Comparison of ENCODE assay signal across 12 mouse cellular contexts in genomic region chr5:147294121-147294520, GRCm38 (mm10). TPM values are rescaled to one million over a fixed set of nuclear protein-coding genes. Genes with fewer than 3 reads are reported as not detected.
DNase-seq lines count a peak whose midpoint lies in the region; ATAC-seq and TF ChIP-seq lines count a peak whose summit lies in the region.
"Had no signal": no experiment of that assay in that cellular context is flagged by ENCODE, and none has a peak within 500 bp of the region (broad histone marks: within the 10 kb centered on the region; RNA-seq: fewer than 3 reads in every experiment).

No protein-coding gene starts in this region.

- no peak overlapping the region for H3K9ac ChIP-seq in forebrain, embryonic 11.5 days (ENCODE audit: low read length)
- no peak overlapping the region for H3K9ac ChIP-seq in forebrain, embryonic 12.5 days
- H3K9ac ChIP-seq in intestine, embryonic 15.5 days: no peak overlapping the region
- no peak overlapping the region for H3K9ac ChIP-seq in stomach, postnatal 0 days (ENCODE audit: low read length)

- 12% methylated on average over 20 of the region's 20 CpGs for WGBS in forebrain, embryonic 11.5 days
- 9% methylated on average over 20 of the region's 20 CpGs for WGBS in forebrain, embryonic 12.5 days
- 19% methylated on average over 20 of the region's 20 CpGs for WGBS in intestine, embryonic 15.5 days
- 14% methylated on average over 20 of the region's 20 CpGs for WGBS in stomach, postnatal 0 days

- TF ChIP-seq EP300 in stomach, postnatal 0 days (optimal IDR thresholded peaks at IDR 0.05): no peak

- no peaks in the 10 kb centered on the region for H3K9me3 ChIP-seq in forebrain, embryonic 11.5 days (ENCODE audit: control insufficient read depth, low read length)
- H3K9me3 ChIP-seq in forebrain, embryonic 12.5 days: no peaks in the 10 kb centered on the region
- no peaks in the 10 kb centered on the region for H3K9me3 ChIP-seq in intestine, embryonic 15.5 days
- H3K9me3 ChIP-seq in stomach, postnatal 0 days (ENCODE audit: control insufficient read depth, low read length): no peaks in the 10 kb centered on the region

- intact Hi-C loops in heart, postnatal 25 days (cut with DNase I): no loop called here

- peak; percentile 73 for TF ChIP-seq CTCF in stomach, postnatal 0 days (IDR thresholded peaks at IDR 0.05; ENCODE audit: low read depth)

- peaks cover 57% of the 10 kb centered on the region for H3K27me3 ChIP-seq in forebrain, embryonic 11.5 days (ENCODE audit: control insufficient read depth, insufficient read depth, low read length)
- H3K27me3 ChIP-seq in forebrain, embryonic 12.5 days: peaks cover 85% of the 10 kb centered on the region
- peaks cover 35% of the 10 kb centered on the region for H3K27me3 ChIP-seq in intestine, embryonic 15.5 days (replicated peaks)
- H3K27me3 ChIP-seq in stomach, postnatal 0 days (ENCODE audit: control insufficient read depth, insufficient read depth, low read length): peaks cover 5% of the 10 kb centered on the region; the same call in 1 of the 2 replicates

- H3K4me3 ChIP-seq in forebrain, embryonic 11.5 days (ENCODE audit: low read depth, low read length): no peak overlapping the region
- H3K4me3 ChIP-seq in forebrain, embryonic 12.5 days (replicated peaks): no peak overlapping the region
- no peak overlapping the region for H3K4me3 ChIP-seq in intestine, embryonic 15.5 days (replicated peaks)
- H3K4me3 ChIP-seq in stomach, postnatal 0 days (ENCODE audit: low read depth, low read length): no peak overlapping the region

- no peak for ATAC-seq in forebrain, embryonic 11.5 days (replicated peaks; ENCODE audit: low FRiP score)
- ATAC-seq in forebrain, embryonic 12.5 days (ENCODE audit: low FRiP score): no peak
- peak; percentile 32 for ATAC-seq in intestine, embryonic 15.5 days
- peak; percentile 73 for ATAC-seq in stomach, postnatal 0 days (ENCODE audit: low FRiP score, low TSS enrichment)

- no peaks in the 10 kb centered on the region for H3K4me1 ChIP-seq in forebrain, embryonic 11.5 days (replicated peaks; ENCODE audit: control insufficient read depth, insufficient read depth, low read length)
- H3K4me1 ChIP-seq in forebrain, embryonic 12.5 days: 0 out of 2 replicates have a peak, but pooled peaks cover 1% of the 10 kb centered on the region
- H3K4me1 ChIP-seq in intestine, embryonic 15.5 days (replicated peaks): peaks cover 18% of the 10 kb centered on the region
- H3K4me1 ChIP-seq in stomach, postnatal 0 days (replicated peaks; ENCODE audit: control insufficient read depth, insufficient read depth): no peaks in the 10 kb centered on the region

- peak; percentile 80 for DNase-seq in forebrain, embryonic 11.5 days (ENCODE audit: low spot score)
- peak; percentile 62 for DNase-seq in testis, postnatal 10 days (ENCODE audit: low spot score)
- no peak for DNase-seq in testis, postnatal 14 days (ENCODE audit: low spot score)
- DNase-seq in stomach, postnatal 0 days (ENCODE audit: low spot score): peak; percentile 87
- DNase-seq in heart, postnatal 25 days (ENCODE audit: low spot score): no peak
- no peak for DNase-seq in heart, adult 8-10 months (ENCODE audit: low spot score)
- DNase-seq: adrenal gland, postnatal 14 days had no signal

- H3K4me2 ChIP-seq in forebrain, embryonic 11.5 days (ENCODE audit: low read depth, low read length, severe bottlenecking): no peak overlapping the region
- H3K4me2 ChIP-seq in forebrain, embryonic 12.5 days: no peak overlapping the region
- H3K4me2 ChIP-seq in intestine, embryonic 15.5 days (replicated peaks): peak overlapping the region; percentile 17; the same call in 1 of the 2 replicates
- no peak overlapping the region for H3K4me2 ChIP-seq in stomach, postnatal 0 days (replicated peaks; ENCODE audit: low read depth)

- no peak overlapping the region for H3K27ac ChIP-seq in forebrain, embryonic 11.5 days (ENCODE audit: low read depth, low read length)
- no peak overlapping the region for H3K27ac ChIP-seq in forebrain, embryonic 12.5 days
- H3K27ac ChIP-seq in intestine, embryonic 15.5 days: no peak overlapping the region
- no peak overlapping the region for H3K27ac ChIP-seq in stomach, postnatal 0 days (replicated peaks)

- no peaks in the 10 kb centered on the region for H3K36me3 ChIP-seq in forebrain, embryonic 11.5 days (ENCODE audit: control insufficient read depth, insufficient read depth, low read length)
- no peaks in the 10 kb centered on the region for H3K36me3 ChIP-seq in forebrain, embryonic 12.5 days (replicated peaks)
- H3K36me3 ChIP-seq in intestine, embryonic 15.5 days: no peaks in the 10 kb centered on the region
- no peaks in the 10 kb centered on the region for H3K36me3 ChIP-seq in stomach, postnatal 0 days (ENCODE audit: control insufficient read depth, insufficient read depth, low read length)

RNA-seq across cellular contexts. Expression of gene Cdx2, which starts 12.9 kb away (rescaled TPM):
- not detected in 2 replicates for polyA plus RNA-seq in forebrain, embryonic 11.5 days (2014; fragmentation: Nextera tagmentation; extraction: Ambion mirVana)
- polyA plus RNA-seq in forebrain, embryonic 12.5 days (2016; fragmentation: Nextera tagmentation; extraction: Ambion mirVana): not detected in 2 replicates
- 36.0 and 38.2 TPM in 2 replicates for polyA plus RNA-seq in intestine, embryonic 15.5 days (2015; fragmentation: Nextera tagmentation; extraction: Ambion mirVana)
- 0.05 and 0.06 TPM in 2 replicates for polyA plus RNA-seq in stomach, postnatal 0 days (2015; fragmentation: Nextera tagmentation; extraction: Ambion mirVana)
- not detected for total RNA-seq in heart, postnatal 25 days (2021)
- not detected for total RNA-seq in heart, adult 8-10 months (2022)
- total RNA-seq: adrenal gland, postnatal 14 days; layer of hippocampus, adult 8-10 months; monocyte, adult 5-6 weeks had no signal

RNA-seq across cellular contexts. Expression of gene Pdx1, which starts 24.4 kb away (rescaled TPM):
- not detected in 2 replicates for polyA plus RNA-seq in forebrain, embryonic 11.5 days (2014; fragmentation: Nextera tagmentation; extraction: Ambion mirVana)
- not detected in 2 replicates for polyA plus RNA-seq in forebrain, embryonic 12.5 days (2016; fragmentation: Nextera tagmentation; extraction: Ambion mirVana)
- 5.7 and 5.8 TPM in 2 replicates for polyA plus RNA-seq in intestine, embryonic 15.5 days (2015; fragmentation: Nextera tagmentation; extraction: Ambion mirVana)
- polyA plus RNA-seq in stomach, postnatal 0 days (2015; fragmentation: Nextera tagmentation; extraction: Ambion mirVana): 3.0 and 3.6 TPM in 2 replicates
- not detected for total RNA-seq in heart, postnatal 25 days (2021)
- not detected for total RNA-seq in heart, adult 8-10 months (2022)
- total RNA-seq: adrenal gland, postnatal 14 days; layer of hippocampus, adult 8-10 months; monocyte, adult 5-6 weeks had no signal
- polyA plus RNA-seq: frontal cortex, adult 2 months had no signal

RNA-seq across cellular contexts. Expression of gene Urad, which starts 28.1 kb away (rescaled TPM):
- not detected in 2 replicates for polyA plus RNA-seq in forebrain, embryonic 11.5 days (2014; fragmentation: Nextera tagmentation; extraction: Ambion mirVana)
- not detected in 2 replicates for polyA plus RNA-seq in forebrain, embryonic 12.5 days (2016; fragmentation: Nextera tagmentation; extraction: Ambion mirVana)
- 1.6 and 1.7 TPM in 2 replicates for polyA plus RNA-seq in intestine, embryonic 15.5 days (2015; fragmentation: Nextera tagmentation; extraction: Ambion mirVana)
- polyA plus RNA-seq in stomach, postnatal 0 days (2015; fragmentation: Nextera tagmentation; extraction: Ambion mirVana): not detected in 2 replicates
- total RNA-seq in heart, postnatal 25 days (2021): not detected
- not detected for total RNA-seq in heart, adult 8-10 months (2022)
- total RNA-seq: layer of hippocampus, adult 8-10 months; monocyte, adult 5-6 weeks had no signal
- polyA plus RNA-seq: frontal cortex, adult 2 months had no signal

Comparison
In these comparisons a context has a peak if more than half of its experiments do, and no peak if none do; other contexts are left out.
1. DNase-seq: peak in forebrain, embryonic 11.5 days (single experiment), testis, postnatal 10 days (single experiment) and stomach, postnatal 0 days (single experiment); none in testis, postnatal 14 days (single experiment), heart, postnatal 25 days (single experiment) and heart, adult 8-10 months (single experiment).
2. ATAC-seq: peak in intestine, embryonic 15.5 days (single experiment) and stomach, postnatal 0 days (single experiment); none in forebrain, embryonic 11.5 days (single experiment) and forebrain, embryonic 12.5 days (single experiment).
3. RNA of gene Cdx2, which starts 12.9 kb away (polyA plus RNA-seq): 36.0 to 38.2 TPM in intestine, embryonic 15.5 days; 0.05 to 0.06 TPM in stomach, postnatal 0 days, not detected in forebrain, embryonic 11.5 days and not detected in forebrain, embryonic 12.5 days; every median in the first group is over 10 times any median in the second.